Mouse (Mus musculus): Measurements from ENCODE around the gene Cox8a.

The Cox8a gene

GRCm38 (mm10) chr19:7185715-7186291, 31.6 kb downstream of the Cox8a start:
- no peak for DNase-seq (ENCODE audit: low read depth in 1 of 2, low spot score in 2 of 2)

- DNase-seq (ENCODE audit: low read depth in 1 of 2, low spot score in 2 of 2): no peak
Measured at GRCm38 (mm10) chr19:7185059-7185458, 32.4 kb downstream of the Cox8a start.

GRCm38 (mm10) chr19:7183419-7183818, 34.0 kb downstream of the Cox8a start:
- DNase-seq (ENCODE audit: low read depth in 1 of 2, low spot score in 2 of 2): no peak

- no peak for DNase-seq (ENCODE audit: low read depth in 1 of 2, low spot score in 2 of 2)
Measured at GRCm38 (mm10) chr19:7182273-7182949, 35.0 kb downstream of the Cox8a start.

- no peak for DNase-seq (ENCODE audit: low read depth in 1 of 2, low spot score in 2 of 2)
Measured at GRCm38 (mm10) chr19:7181496-7181895, 35.9 kb downstream of the Cox8a start.

GRCm38 (mm10) chr19:7180756-7181405, 36.5 kb downstream of the Cox8a start:
- DNase-seq (ENCODE audit: low read depth in 1 of 2, low spot score in 2 of 2): no peak

- DNase-seq (ENCODE audit: low read depth in 1 of 2, low spot score in 2 of 2): no peak
Measured at GRCm38 (mm10) chr19:7178841-7179452, 38.5 kb downstream of the Cox8a start.

- DNase-seq (ENCODE audit: low read depth in 1 of 2, low spot score in 2 of 2): no peak
Measured at GRCm38 (mm10) chr19:7177804-7178511, 39.5 kb downstream of the Cox8a start.

GRCm38 (mm10) chr19:7176041-7176696, 41.2 kb downstream of the Cox8a start:
- DNase-seq (ENCODE audit: low read depth in 1 of 2, low spot score in 2 of 2): no peak

- no peak for DNase-seq (ENCODE audit: low read depth in 1 of 2, low spot score in 2 of 2)
Measured at GRCm38 (mm10) chr19:7172051-7172866, 45.2 kb downstream of the Cox8a start.

GRCm38 (mm10) chr19:7171447-7171846, 46.0 kb downstream of the Cox8a start:
- DNase-seq (ENCODE audit: low read depth in 1 of 2, low spot score in 2 of 2): no peak

- DNase-seq (ENCODE audit: low read depth in 1 of 2, low spot score in 2 of 2): no peak
Measured at GRCm38 (mm10) chr19:7170916-7171315, 46.5 kb downstream of the Cox8a start.

- no peak for DNase-seq (ENCODE audit: low read depth in 1 of 2, low spot score in 2 of 2)
Measured at GRCm38 (mm10) chr19:7168423-7168822, 49.0 kb downstream of the Cox8a start.

- no peak for DNase-seq (ENCODE audit: low read depth in 1 of 2, low spot score in 2 of 2)
Measured at GRCm38 (mm10) chr19:7166767-7167166, 50.6 kb downstream of the Cox8a start.

GRCm38 (mm10) chr19:7166200-7166711, 51.2 kb downstream of the Cox8a start:
- no peak for DNase-seq (ENCODE audit: low read depth in 1 of 2, low spot score in 2 of 2)

GRCm38 (mm10) chr19:7165509-7166199, 51.8 kb downstream of the Cox8a start:
- no peak for DNase-seq (ENCODE audit: low read depth in 1 of 2, low spot score in 2 of 2)
